Mouse (Mus musculus): Measurements from ENCODE around the gene Zbtb8a.

GRCm38 (mm10) chr4:129373202-129373976, 4.5 kb downstream of the Zbtb8a start:
- TF ChIP-seq CTCF (IDR thresholded peaks at IDR 0.05; ENCODE audit: extremely low read depth, insufficient read depth, low read length) (no peak), POLR2A (IDR thresholded peaks at IDR 0.05; ENCODE audit: extremely low read depth, insufficient read depth, low read length) (no peak)
